Mouse (Mus musculus) cerebral cortex, adult 2 months (tissue): ENCODE results near the gene 2210408I21Rik.

Experiments used
- WGBS: fragments of 180-500 bp; shearing (Covaris S2); methylation state at CpG from one replicate; pipeline ENCODE4 v1.1.7; 2018; 5-methylcytosine and 5-hydroxymethylcytosine counted together

The 2210408I21Rik gene

GRCm38 (mm10) chr13:77134931-77135620, at the start of gene 2210408I21Rik, which contains the start of gene Slf1:
TSS of gene 2210408I21Rik (plus strand) at chr13:77135540.
TSS of gene Slf1 (minus strand) at chr13:77135473.
- WGBS = under 1% methylated on average over 65 of the region's 65 CpGs

GRCm38 (mm10) chr13:77092876-77093275, 42.5 kb upstream of the 2210408I21Rik start:
- 100% methylated on average over 1 of the region's 1 CpGs for WGBS

- WGBS = 94% methylated on average over 4 of the region's 4 CpGs
Measured at GRCm38 (mm10) chr13:77118695-77119094, 16.6 kb upstream of the 2210408I21Rik start.

GRCm38 (mm10) chr13:77125159-77125558, 10.2 kb upstream of the 2210408I21Rik start:
- WGBS = 81% methylated on average over 3 of the region's 3 CpGs

- 75% methylated on average over 2 of the region's 2 CpGs for WGBS
Measured at GRCm38 (mm10) chr13:77128240-77128639, 7.1 kb upstream of the 2210408I21Rik start.

- WGBS = 38% methylated on average over 2 of the region's 2 CpGs
Measured at GRCm38 (mm10) chr13:77131132-77131531, 4.2 kb upstream of the 2210408I21Rik start.

- WGBS = under 1% methylated on average over 11 of the region's 11 CpGs
Measured at GRCm38 (mm10) chr13:77135621-77135981, 261 bp downstream of the 2210408I21Rik start.

GRCm38 (mm10) chr13:77140890-77141289, 5.5 kb downstream of the 2210408I21Rik start:
- 92% methylated on average over 2 of the region's 2 CpGs for WGBS

GRCm38 (mm10) chr13:77190606-77191005, 55.3 kb downstream of the 2210408I21Rik start:
- 96% methylated on average over 8 of the region's 8 CpGs for WGBS

- 91% methylated on average over 2 of the region's 2 CpGs for WGBS
Measured at GRCm38 (mm10) chr13:77192201-77192600, 56.9 kb downstream of the 2210408I21Rik start.

- 90% methylated on average over 7 of the region's 7 CpGs for WGBS
Measured at GRCm38 (mm10) chr13:77208764-77209418, 73.6 kb downstream of the 2210408I21Rik start.

GRCm38 (mm10) chr13:77215460-77215859, 80.1 kb downstream of the 2210408I21Rik start:
- 61% methylated on average over 2 of the region's 2 CpGs for WGBS

GRCm38 (mm10) chr13:77217672-77218280, 82.4 kb downstream of the 2210408I21Rik start:
- 90% methylated on average over 4 of the region's 4 CpGs for WGBS

- WGBS = 88% methylated on average over 2 of the region's 2 CpGs
Measured at GRCm38 (mm10) chr13:77221072-77221471, 85.7 kb downstream of the 2210408I21Rik start.

GRCm38 (mm10) chr13:77256541-77256940, 121.2 kb downstream of the 2210408I21Rik start:
- 86% methylated on average over 6 of the region's 6 CpGs for WGBS

- WGBS = 60% methylated on average over 3 of the region's 3 CpGs
Measured at GRCm38 (mm10) chr13:77262715-77263338, 127.5 kb downstream of the 2210408I21Rik start.

- WGBS = 74% methylated on average over 7 of the region's 7 CpGs
Measured at GRCm38 (mm10) chr13:77263400-77264179, 128.2 kb downstream of the 2210408I21Rik start.

- WGBS = 82% methylated on average over 1 of the region's 1 CpGs
Measured at GRCm38 (mm10) chr13:77264481-77264880, 129.1 kb downstream of the 2210408I21Rik start.

GRCm38 (mm10) chr13:77275172-77275747, 139.9 kb downstream of the 2210408I21Rik start:
- WGBS = 31% methylated on average over 3 of the region's 3 CpGs

GRCm38 (mm10) chr13:77278659-77279413, 143.5 kb downstream of the 2210408I21Rik start:
- 82% methylated on average over 7 of the region's 7 CpGs for WGBS
